Mouse (Mus musculus) splenic B cell, adult 2 months (primary cell): Measurements from ENCODE around the gene Zfp423.

Source experiments
- DNase-seq: peaks from one replicate; pipeline ENCODE4 v3.0.0-alpha.2; 2011; ENCODE audit warnings: low read depth, low spot score
- H3K27me3 ChIP-seq: 2 replicates; pipeline ENCODE4 v1.6.1; 2012; ENCODE audit warnings: mild to moderate bottlenecking, low read length, moderate library complexity, mixed read lengths; ENCODE audit not compliant: control insufficient read depth, poor library complexity, insufficient read depth, severe bottlenecking
- H3K36me3 ChIP-seq: 2 replicates; pipeline ENCODE4 v1.6.1; 2012; ENCODE audit warnings: mild to moderate bottlenecking, low read length, moderate library complexity, mixed read lengths; ENCODE audit not compliant: control insufficient read depth, poor library complexity, insufficient read depth, severe bottlenecking

The Zfp423 gene

GRCm38 (mm10) chr8:87753148-87753547, 206.2 kb downstream of the Zfp423 start:
- Histone ChIP-seq H3K27me3 (no peaks in the 10 kb centered on the region), H3K36me3 (no peaks in the 10 kb centered on the region)
- peak; percentile 7 for DNase-seq

DNA sequence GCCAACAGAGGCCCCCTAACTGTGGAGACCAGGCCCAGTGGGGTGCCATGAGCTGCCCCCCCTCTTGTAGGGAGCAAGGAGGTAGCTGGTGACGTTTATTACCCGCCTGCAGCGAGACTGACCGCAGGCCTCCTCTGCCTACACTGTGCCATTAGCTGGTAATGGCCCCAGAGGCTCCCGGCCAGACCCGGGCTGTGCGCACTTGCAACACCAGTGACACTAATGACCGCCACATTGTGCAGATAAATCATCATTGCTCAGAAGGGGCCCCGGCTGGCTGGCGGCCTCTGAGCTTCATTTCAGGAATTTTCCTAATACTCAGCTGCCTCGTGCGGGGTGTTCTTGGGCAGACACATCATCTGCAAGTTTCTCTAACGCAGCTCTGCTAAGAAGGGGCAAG, 206.7 kb downstream of the Zfp423 start:
- Histone ChIP-seq H3K36me3 (no peaks in the 10 kb centered on the region), H3K27me3 (no peaks in the 10 kb centered on the region)
- no peak for DNase-seq

- Histone ChIP-seq H3K27me3 (no peaks in the 10 kb centered on the region), H3K36me3 (no peaks in the 10 kb centered on the region)
- DNase-seq: peak; percentile 10
Observed at GRCm38 (mm10) chr8:87747582-87747981, 211.8 kb downstream of the Zfp423 start.

- no peak for DNase-seq
Observed at GRCm38 (mm10) chr8:87747142-87747541, 212.3 kb downstream of the Zfp423 start.

GRCm38 (mm10) chr8:87746072-87746471, 213.3 kb downstream of the Zfp423 start:
- DNase-seq: no peak
- no peaks in the 10 kb centered on the region for H3K36me3 ChIP-seq
- H3K27me3 ChIP-seq: no peaks in the 10 kb centered on the region

More at GRCm38 (mm10) chr8:87747142-87747541, 212.3 kb downstream of the Zfp423 start:
- H3K27me3 ChIP-seq: no peaks in the 10 kb centered on the region
- H3K36me3 ChIP-seq: no peaks in the 10 kb centered on the region

DNA sequence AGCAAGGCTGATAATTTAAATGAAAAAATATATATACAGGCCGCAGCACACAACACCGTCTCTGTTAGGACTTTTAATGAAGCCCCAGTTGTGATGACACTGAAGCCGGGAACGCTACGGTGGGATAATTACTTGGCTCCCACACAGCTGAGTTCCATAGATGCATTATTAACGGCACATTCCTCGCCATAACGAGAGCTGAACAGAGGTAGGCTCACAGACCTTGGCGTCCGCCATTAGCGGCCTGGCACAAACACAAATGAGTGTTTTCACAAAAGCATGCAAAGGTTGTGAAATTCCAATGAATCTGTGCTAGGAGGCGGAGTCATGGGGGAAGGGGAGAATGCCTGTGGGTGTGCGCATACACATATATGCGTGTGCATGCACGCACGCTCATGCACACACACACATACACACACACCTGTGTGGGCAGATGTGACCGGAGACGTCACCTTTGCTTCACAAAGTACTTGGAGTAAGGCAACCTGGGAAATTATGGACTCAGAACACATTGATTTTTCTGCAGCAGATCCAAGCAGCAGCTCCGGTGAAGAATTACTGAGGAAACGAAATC, 214.2 kb downstream of the Zfp423 start:
- no peaks in the 10 kb centered on the region for H3K36me3 ChIP-seq
- DNase-seq: no peak
- H3K27me3 ChIP-seq: no peaks in the 10 kb centered on the region

GRCm38 (mm10) chr8:87744556-87744955, 214.8 kb downstream of the Zfp423 start:
- DNase-seq: no peak
- no peaks in the 10 kb centered on the region for H3K27me3 ChIP-seq
- H3K36me3 ChIP-seq: no peaks in the 10 kb centered on the region

DNA sequence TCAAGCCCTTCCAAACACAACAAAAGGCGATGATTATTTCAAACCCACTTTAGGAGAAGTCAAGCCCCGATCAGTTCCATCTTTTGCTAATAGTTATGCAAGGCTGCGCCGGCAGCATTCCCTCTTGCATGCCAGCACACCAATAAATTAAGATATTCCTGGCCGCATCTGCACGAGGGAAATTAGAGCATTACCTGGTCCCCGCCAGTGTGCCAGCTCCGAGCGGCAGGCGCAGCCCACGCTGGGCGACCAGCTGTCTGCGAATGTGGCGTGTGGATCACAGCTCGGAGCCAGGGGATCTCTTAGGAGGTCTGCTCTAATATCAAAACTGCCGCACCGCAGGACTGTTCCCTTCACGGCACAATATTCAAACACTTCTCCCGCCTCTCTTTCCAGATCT, 217.4 kb downstream of the Zfp423 start:
- DNase-seq: no peak
- Histone ChIP-seq H3K27me3 (no peaks in the 10 kb centered on the region), H3K36me3 (no peaks in the 10 kb centered on the region)

- DNase-seq: no peak
- H3K36me3 ChIP-seq: no peaks in the 10 kb centered on the region
- H3K27me3 ChIP-seq: no peaks in the 10 kb centered on the region
Observed at GRCm38 (mm10) chr8:87740946-87741530, 218.4 kb downstream of the Zfp423 start.

- DNase-seq: no peak
- Histone ChIP-seq H3K36me3 (no peaks in the 10 kb centered on the region), H3K27me3 (no peaks in the 10 kb centered on the region)
Observed at GRCm38 (mm10) chr8:87737900-87738299, 221.5 kb downstream of the Zfp423 start.

GRCm38 (mm10) chr8:87734902-87735301, 224.5 kb downstream of the Zfp423 start:
- Histone ChIP-seq H3K27me3 (no peaks in the 10 kb centered on the region), H3K36me3 (no peaks in the 10 kb centered on the region)
- DNase-seq: no peak

DNA sequence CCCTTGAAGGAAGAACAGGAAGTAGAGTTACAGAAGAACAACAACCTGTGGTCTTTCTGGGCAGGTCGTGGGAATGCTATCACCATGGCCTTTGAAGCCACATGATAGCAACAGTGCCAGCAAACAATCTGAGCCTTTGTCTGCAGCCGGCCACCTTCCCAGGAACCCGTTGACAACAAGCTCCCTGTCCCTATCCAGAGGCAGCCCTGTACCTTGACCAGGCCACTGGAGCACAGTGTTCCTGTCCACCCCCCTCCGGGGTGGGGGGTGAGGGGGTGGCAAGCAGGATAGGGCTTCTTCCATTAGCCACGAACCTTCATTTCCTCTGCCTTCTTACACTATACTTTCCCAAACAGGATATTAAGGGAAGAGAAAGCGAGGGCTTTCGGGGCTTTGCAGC, 224.9 kb downstream of the Zfp423 start:
- DNase-seq: no peak
- H3K36me3 ChIP-seq: no peaks in the 10 kb centered on the region
- H3K27me3 ChIP-seq: no peaks in the 10 kb centered on the region

GRCm38 (mm10) chr8:87731062-87731461, 228.3 kb downstream of the Zfp423 start:
- DNase-seq: no peak
- Histone ChIP-seq H3K27me3 (no peaks in the 10 kb centered on the region), H3K36me3 (no peaks in the 10 kb centered on the region)

GRCm38 (mm10) chr8:87723015-87723414, 236.4 kb downstream of the Zfp423 start:
- Histone ChIP-seq H3K27me3 (no peaks in the 10 kb centered on the region), H3K36me3 (no peaks in the 10 kb centered on the region)
- no peak for DNase-seq

- Histone ChIP-seq H3K36me3 (no peaks in the 10 kb centered on the region), H3K27me3 (no peaks in the 10 kb centered on the region)
- DNase-seq: no peak
Observed at GRCm38 (mm10) chr8:87719137-87719815, 240.1 kb downstream of the Zfp423 start.
